Mouse (Mus musculus): ENCODE measurements around the gene Tbc1d1.

Tbc1d1 gene

GRCm38 (mm10) chr5:64155861-64156550 lies at the start of gene Tbc1d1:
TSS of gene Tbc1d1 (plus strand) at chr5:64156305.
- in situ Hi-C loops (cut with MboI, MseI), result loop anchor here (5.0 kb wide), 1 partner anchor 71 kb away; no protein-coding TSS in a partner anchor

- in situ Hi-C loops (cut with MboI, MseI), result no loop called here
These were observed 48.4 kb upstream of the Tbc1d1 start for GRCm38 (mm10) chr5:64107596-64108289.

GRCm38 (mm10) chr5:64109217-64109616 lies 46.9 kb upstream of the Tbc1d1 start:
- in situ Hi-C loops (cut with MboI, MseI), result no loop called here

GRCm38 (mm10) chr5:64112360-64112759 lies 43.7 kb upstream of the Tbc1d1 start:
- in situ Hi-C loops (cut with MboI, MseI), result no loop called here

GRCm38 (mm10) chr5:64114210-64114609 lies 41.9 kb upstream of the Tbc1d1 start:
- in situ Hi-C loops (cut with MboI, MseI), result no loop called here

GRCm38 (mm10) chr5:64117191-64117590 lies 38.9 kb upstream of the Tbc1d1 start:
- in situ Hi-C loops (cut with MboI, MseI), result no loop called here

- in situ Hi-C loops (cut with MboI, MseI), result loop anchor here (25.0 kb wide), 1 partner anchor 1213 kb away; no protein-coding TSS in a partner anchor
These were observed 30.3 kb upstream of the Tbc1d1 start for GRCm38 (mm10) chr5:64125783-64126182.

GRCm38 (mm10) chr5:64131550-64131949 lies 24.6 kb upstream of the Tbc1d1 start:
- in situ Hi-C loops (cut with MboI, MseI), result loop anchor here (25.0 kb wide), 1 partner anchor 1219 kb away; no protein-coding TSS in a partner anchor

- in situ Hi-C loops (cut with MboI, MseI), result loop anchor here (25.0 kb wide), 1 partner anchor 1222 kb away; no protein-coding TSS in a partner anchor
These were observed 22.2 kb upstream of the Tbc1d1 start for GRCm38 (mm10) chr5:64133901-64134300.

GRCm38 (mm10) chr5:64136325-64136724 lies 19.8 kb upstream of the Tbc1d1 start:
- in situ Hi-C loops (cut with MboI, MseI), result loop anchor here (25.0 kb wide), 1 partner anchor 1224 kb away; no protein-coding TSS in a partner anchor

- in situ Hi-C loops (cut with MboI, MseI), result loop anchor here (25.0 kb wide), 1 partner anchor 1228 kb away; no protein-coding TSS in a partner anchor
These were observed 15.9 kb upstream of the Tbc1d1 start for GRCm38 (mm10) chr5:64140202-64140601.

GRCm38 (mm10) chr5:64144315-64144714 lies 11.8 kb upstream of the Tbc1d1 start:
- in situ Hi-C loops (cut with MboI, MseI), result loop anchor here (25.0 kb wide), 1 partner anchor 1232 kb away; no protein-coding TSS in a partner anchor

- in situ Hi-C loops (cut with MboI, MseI), result loop anchor here (25.0 kb wide), 1 partner anchor 1234 kb away; no protein-coding TSS in a partner anchor
These were observed 9.6 kb upstream of the Tbc1d1 start for GRCm38 (mm10) chr5:64146384-64147005.

- in situ Hi-C loops (cut with MboI, MseI), result loop anchor here (25.0 kb wide), 1 partner anchor 1237 kb away; no protein-coding TSS in a partner anchor
These were observed 6.6 kb upstream of the Tbc1d1 start for GRCm38 (mm10) chr5:64149184-64150127.

- in situ Hi-C loops (cut with MboI, MseI), result no loop called here
These were observed 2.8 kb upstream of the Tbc1d1 start for GRCm38 (mm10) chr5:64153319-64153718.

- in situ Hi-C loops (cut with MboI, MseI), result loop anchor here (5.0 kb wide), 1 partner anchor 71 kb away; no protein-coding TSS in a partner anchor
These were observed 474 bp downstream of the Tbc1d1 start for GRCm38 (mm10) chr5:64156579-64156978.

- in situ Hi-C loops (cut with MboI, MseI), result loop anchor here (5.0 kb wide), 1 partner anchor 69 kb away; no protein-coding TSS in a partner anchor
These were observed 1.8 kb downstream of the Tbc1d1 start for GRCm38 (mm10) chr5:64157926-64158325.

GRCm38 (mm10) chr5:64158501-64158900 lies 2.4 kb downstream of the Tbc1d1 start:
- in situ Hi-C loops (cut with MboI, MseI), result loop anchor here (5.0 kb wide), 1 partner anchor 69 kb away; no protein-coding TSS in a partner anchor

GRCm38 (mm10) chr5:64159065-64159780 lies 3.1 kb downstream of the Tbc1d1 start:
- in situ Hi-C loops (cut with MboI, MseI), result loop anchor here (5.0 kb wide), 1 partner anchor 68 kb away; no protein-coding TSS in a partner anchor
